Comparison of ENCODE assay signal across 12 mouse cellular contexts in the genomic region with DNA sequence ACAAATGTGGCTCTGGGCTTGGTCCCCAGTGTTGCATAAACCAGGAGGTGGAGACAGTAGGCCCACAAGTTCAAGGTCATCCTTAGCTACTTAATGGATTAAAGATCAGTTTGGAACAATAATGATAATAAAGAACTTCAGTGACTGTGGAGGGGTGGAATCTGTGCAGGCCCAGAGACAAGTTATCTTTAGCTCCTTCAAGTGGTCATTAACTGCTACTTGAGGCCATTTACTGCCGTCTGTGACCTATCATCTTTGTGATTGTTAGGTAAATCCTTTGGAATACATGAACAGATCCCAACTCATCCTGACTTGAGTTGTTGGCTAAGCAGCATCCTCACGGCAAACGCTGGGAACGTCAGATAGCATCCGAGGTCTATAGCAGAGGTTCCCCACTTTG.
"Had no signal": no experiment of that assay in that cellular context is flagged by ENCODE, and none has a peak within 500 bp of the region (broad histone marks: within the 10 kb centered on the region; RNA-seq: fewer than 3 reads in every experiment).

No protein-coding gene starts in this region.

- ATAC-seq: intestine, embryonic 16.5 days; liver, embryonic 12.5 days had no signal

- DNase-seq: gastrocnemius, postnatal 14 days; gastrocnemius, postnatal 36 days; heart, adult 18-20 months; kidney, adult 11 months; kidney, adult 2 months; kidney, adult 9 months; kidney, postnatal 14 days; kidney, postnatal 36 days; layer of hippocampus, adult 9-11 months; layer of hippocampus, postnatal 36 days had no signal
